Mouse (Mus musculus) adipose tissue, adult 10 weeks (tissue): ENCODE measurements around the gene Olfr1390. TPM values are rescaled to one million over a fixed set of nuclear protein-coding genes. Genes with fewer than 3 reads are reported as not detected.

Experiments used
- polyA plus RNA-seq: library from polyadenylated mRNA; stranded (reverse); fragments of 350-450 nt; fragmentation: Illumina TruSeq; extraction: RNeasy Lipid Tissue Mini Kit (QIAGEN cat#74804); gene quantifications from one replicate; pipeline ENCODE4 v1.2.3, GENCODE M21; 2014; ENCODE audit warnings: low read depth, low replicate concordance

Gene Olfr1390
- not detected for polyA plus RNA-seq

GRCm38 (mm10) chr11:49334888-49335287 is at the start of gene Olfr1390:
Gene Olfr1390, plus strand, starts transcription at chr11:49335188.

GRCm38 (mm10) chr11:49304441-49304840 is 30.5 kb upstream of the Olfr1390 start, which contains the start of gene Olfr10:
Gene Olfr10, plus strand, starts transcription at chr11:49304741.

GRCm38 (mm10) chr11:49322442-49322841 is 12.5 kb upstream of the Olfr1390 start, which contains the start of gene Olfr1391:
Gene Olfr1391, plus strand, starts transcription at chr11:49322742.

Other genes with a start within 250 kb of the Olfr1390 start
- 0.45 TPM for gene Olfr1396, start 220.3 kb upstream of the Olfr1390 start, polyA plus RNA-seq
- not detected for gene Olfr1395, start 192.9 kb upstream of the Olfr1390 start, polyA plus RNA-seq
- not detected for gene Olfr1394, start 180.8 kb upstream of the Olfr1390 start, polyA plus RNA-seq
- gene Btnl9, start 148.0 kb upstream of the Olfr1390 start, polyA plus RNA-seq, result 21.1 TPM
- 16.9 TPM for gene Zfp62, start 131.9 kb upstream of the Olfr1390 start, polyA plus RNA-seq
- 47.8 TPM for gene Mgat1, start 91.0 kb upstream of the Olfr1390 start, polyA plus RNA-seq
- 0.10 TPM for gene Olfr1393, start 56.9 kb upstream of the Olfr1390 start, polyA plus RNA-seq
- 0.11 TPM for gene Olfr1392, start 49.9 kb upstream of the Olfr1390 start, polyA plus RNA-seq
- gene Olfr10, start 30.4 kb upstream of the Olfr1390 start, polyA plus RNA-seq, result not detected
- not detected for gene Olfr1391, start 12.4 kb upstream of the Olfr1390 start, polyA plus RNA-seq
- not detected for gene Olfr1389, start 87.9 kb downstream of the Olfr1390 start, polyA plus RNA-seq
- gene Olfr1388, start 101.4 kb downstream of the Olfr1390 start, polyA plus RNA-seq, result 0.10 TPM
- not detected for gene Olfr1387, start 120.2 kb downstream of the Olfr1390 start, polyA plus RNA-seq
- not detected for gene Olfr1386, start 129.9 kb downstream of the Olfr1390 start, polyA plus RNA-seq
- gene Olfr1385, start 153.9 kb downstream of the Olfr1390 start, polyA plus RNA-seq, result not detected
- gene Olfr1384, start 171.5 kb downstream of the Olfr1390 start, polyA plus RNA-seq, result not detected
- not detected for gene Olfr1383, start 184.5 kb downstream of the Olfr1390 start, polyA plus RNA-seq
- gene Olfr1382, start 193.1 kb downstream of the Olfr1390 start, polyA plus RNA-seq, result not detected
- not detected for gene Olfr1381, start 208.3 kb downstream of the Olfr1390 start, polyA plus RNA-seq
- not detected for gene Olfr1380, start 221.7 kb downstream of the Olfr1390 start, polyA plus RNA-seq